Mouse (Mus musculus) ES-Bruce4 (cell line): ENCODE measurements at regions not wholly inside any gene's neighbourhood (a gene's known extent, or its start where the extent isn't known, plus 50 kb on each side); places are given as distances from the start of the nearest gene placed in this dataset.

Experiments used
- H3K27ac ChIP-seq: 2 replicates; pipeline ENCODE4 v1.5.1; 2012; ENCODE audit warnings: low read length, inconsistent platforms; ENCODE audit not compliant: insufficient read depth
- H3K27me3 ChIP-seq: 2 replicates; pipeline ENCODE4 v1.6.1; 2012; ENCODE audit warnings: mild to moderate bottlenecking, low read length, inconsistent platforms; ENCODE audit not compliant: control insufficient read depth, poor library complexity, insufficient read depth, severe bottlenecking
- H3K36me3 ChIP-seq: 2 replicates; pipeline ENCODE4 v1.6.1; 2012; ENCODE audit warnings: inconsistent platforms, mild to moderate bottlenecking, low read length, moderate library complexity; ENCODE audit not compliant: control insufficient read depth, poor library complexity, insufficient read depth, severe bottlenecking
- H3K4me1 ChIP-seq: one replicate; pipeline ENCODE4 v1.8.1; 2011; ENCODE audit warnings: low read length; ENCODE audit not compliant: control insufficient read depth, insufficient read depth
- H3K4me3 ChIP-seq: 2 replicates; pipeline ENCODE4 v1.5.1; 2011; ENCODE audit warnings: low read depth, mild to moderate bottlenecking, low read length
- H3K9ac ChIP-seq: 2 replicates; pipeline ENCODE4 v1.6.1; 2012; ENCODE audit warnings: low read depth, mild to moderate bottlenecking, inconsistent platforms; ENCODE audit not compliant: poor library complexity, severe bottlenecking
- H3K9me3 ChIP-seq: replicated peaks from 2 replicates; pipeline ENCODE4 v1.6.1; 2012; ENCODE audit warnings: mild to moderate bottlenecking, low read length, inconsistent platforms; ENCODE audit not compliant: control insufficient read depth, poor library complexity, insufficient read depth, severe bottlenecking
- CTCF ChIP-seq: IDR thresholded peaks from one replicate; pipeline ENCODE4 v1.8.1; 2011; ENCODE audit warnings: low read depth, low read length
- EP300 ChIP-seq: IDR thresholded peaks from 2 replicates; pipeline ENCODE4 v1.6.1; 2011; ENCODE audit warnings: low read depth, low read length; ENCODE audit not compliant: insufficient read depth
- POLR2A ChIP-seq: IDR thresholded peaks from one replicate; pipeline ENCODE4 v1.8.1; 2011; ENCODE audit warnings: low read length; ENCODE audit not compliant: insufficient read depth

GRCm38 (mm10) chr13:37622366-37623088 lies 155.7 kb upstream of the Rreb1 start:
- Histone ChIP-seq H3K27ac (no peak overlapping the region), H3K36me3 (no peaks in the 10 kb centered on the region), H3K4me3 (no peak overlapping the region), H3K9me3 (no peaks in the 10 kb centered on the region), H3K27me3 (no peaks in the 10 kb centered on the region), H3K4me1 (no peaks in the 10 kb centered on the region), H3K9ac (no peak overlapping the region)
- TF ChIP-seq EP300: no peak
- no peak for TF ChIP-seq CTCF
- TF ChIP-seq POLR2A: no peak

- no peak for TF ChIP-seq CTCF
- Histone ChIP-seq H3K36me3 (no peaks in the 10 kb centered on the region), H3K27me3 (no peaks in the 10 kb centered on the region), H3K9me3 (no peaks in the 10 kb centered on the region), H3K4me1 (no peaks in the 10 kb centered on the region), H3K27ac (no peak overlapping the region), H3K9ac (no peak overlapping the region), H3K4me3 (no peak overlapping the region)
Observed at GRCm38 (mm10) chr13:37624741-37625140, 153.5 kb upstream of the Rreb1 start.

- H3K27me3 ChIP-seq: no peaks in the 10 kb centered on the region
- H3K9me3 ChIP-seq: no peaks in the 10 kb centered on the region
- H3K27ac ChIP-seq: no peak overlapping the region
Observed at GRCm38 (mm10) chr13:37625532-37626235, 152.5 kb upstream of the Rreb1 start.

GRCm38 (mm10) chr13:37628391-37629270 lies 149.6 kb upstream of the Rreb1 start:
- Histone ChIP-seq H3K36me3 (no peaks in the 10 kb centered on the region), H3K27me3 (no peaks in the 10 kb centered on the region), H3K9me3 (0 out of 2 replicates have a peak, but pooled peaks cover 6% of the 10 kb centered on the region), H3K9ac (no peak overlapping the region), H3K4me3 (no peak overlapping the region), H3K27ac (no peak overlapping the region), H3K4me1 (no peaks in the 10 kb centered on the region)
- no peak for TF ChIP-seq CTCF
- TF ChIP-seq POLR2A: no peak
- TF ChIP-seq EP300: no peak

More at GRCm38 (mm10) chr13:37625532-37626235, 152.5 kb upstream of the Rreb1 start:
- Histone ChIP-seq H3K4me3 (no peak overlapping the region), H3K9ac (no peak overlapping the region), H3K36me3 (no peaks in the 10 kb centered on the region), H3K4me1 (no peaks in the 10 kb centered on the region)
- TF ChIP-seq EP300 (no peak), CTCF (no peak), POLR2A (no peak)

- no peak overlapping the region for H3K27ac ChIP-seq
- H3K4me3 ChIP-seq: no peak overlapping the region
Observed at GRCm38 (mm10) chr13:37629271-37629899, 148.8 kb upstream of the Rreb1 start.

More at GRCm38 (mm10) chr13:37629271-37629899, 148.8 kb upstream of the Rreb1 start:
- Histone ChIP-seq H3K9ac (no peak overlapping the region), H3K4me1 (no peaks in the 10 kb centered on the region), H3K27me3 (no peaks in the 10 kb centered on the region), H3K9me3 (0 out of 2 replicates have a peak, but pooled peaks cover 6% of the 10 kb centered on the region), H3K36me3 (no peaks in the 10 kb centered on the region)
- TF ChIP-seq EP300 (no peak), CTCF (no peak), POLR2A (no peak)
